Mouse (Mus musculus) MEL (cell line): ENCODE results near the gene Cers5.
A peak's percentile ranks its signal among the peaks of the same experiment; 100 is the strongest.

Experiments used
- CTCF ChIP-seq, 3 experiments: IDR thresholded peaks in 2 of 3; conservative IDR thresholded peaks in 1 of 3; 2 replicates each; pipeline ENCODE4 v1.5.1; 2011 to 2012; ENCODE audit warnings: low read length in 3 of 3, low read depth in 2 of 3, mild to moderate bottlenecking in 2 of 3, improper control_type of control experiment in 1 of 3, inconsistent platforms in 1 of 3, mixed read lengths in 1 of 3, moderate library complexity in 1 of 3; ENCODE audit not compliant: control insufficient read depth in 1 of 3, insufficient read depth in 1 of 3, poor library complexity in 1 of 3, severe bottlenecking in 1 of 3
- ETS1 ChIP-seq: IDR thresholded peaks from 2 replicates; pipeline ENCODE4 v1.6.1; 2012; ENCODE audit warnings: low read depth, mild to moderate bottlenecking, inconsistent platforms, low read length, improper control_type of control experiment, moderate library complexity
- MAX ChIP-seq: IDR thresholded peaks from 2 replicates; pipeline ENCODE4 v1.6.1; 2011; ENCODE audit warnings: low read length, improper control_type of control experiment
- POLR2A ChIP-seq, 2 experiments: IDR thresholded peaks; 2 replicates each; pipeline ENCODE4 v1.6.1; 2011 to 2012; ENCODE audit warnings: low read length in 2 of 2, mild to moderate bottlenecking in 2 of 2, control low read depth in 1 of 2, improper control_type of control experiment in 1 of 2, low read depth in 1 of 2, moderate library complexity in 1 of 2; ENCODE audit not compliant: control insufficient read depth in 1 of 2, insufficient read depth in 1 of 2, poor library complexity in 1 of 2
- RCOR1 ChIP-seq: IDR thresholded peaks from 2 replicates; pipeline ENCODE4 v1.6.1; 2012; ENCODE audit warnings: low read depth, mild to moderate bottlenecking, inconsistent platforms, low read length, improper control_type of control experiment
- USF1 ChIP-seq: IDR thresholded peaks from 2 replicates; pipeline ENCODE4 v1.6.1; 2014; ENCODE audit warnings: low read depth, mild to moderate bottlenecking, inconsistent platforms, low read length, improper control_type of control experiment, moderate library complexity
- ZC3H11A ChIP-seq: IDR thresholded peaks from 2 replicates; pipeline ENCODE4 v1.6.1; 2012; ENCODE audit warnings: low read depth, mild to moderate bottlenecking, inconsistent platforms, low read length, improper control_type of control experiment

- TF ChIP-seq USF1 = no peak
- peak; percentile 95 to 98 (median 97) for TF ChIP-seq CTCF (IDR thresholded peaks at IDR 0.05 in 2 of 3, conservative IDR thresholded peaks at IDR 0.05 in 1 of 3; ENCODE audit: control insufficient read depth in 1 of 3, insufficient read depth in 1 of 3, low read depth in 2 of 3, low read length in 3 of 3, poor library complexity in 1 of 3, severe bottlenecking in 1 of 3)
- TF ChIP-seq ETS1 = no peak
- TF ChIP-seq RCOR1 = no peak
- TF ChIP-seq MAX = no peak
- TF ChIP-seq POLR2A (IDR thresholded peaks at IDR 0.05; ENCODE audit: control insufficient read depth in 1 of 2, insufficient read depth in 1 of 2, low read depth in 1 of 2, low read length in 2 of 2, poor library complexity in 1 of 2) = no peak
- peak; percentile 75 for TF ChIP-seq ZC3H11A
These were observed 84.0 kb downstream of the Cers5 start for GRCm38 (mm10) chr15:99688712-99689111.
